Mouse (Mus musculus) splenic B cell, adult 2 months (primary cell): Measurements from ENCODE around the gene Akr1b8.
"Not testable (repeated sequence)": the region's sequence is repeated elsewhere in the genome, so short reads cannot be mapped to it uniquely, and the experiment has no call there.

Experiments used
- DNase-seq: peaks from one replicate; pipeline ENCODE4 v3.0.0-alpha.2; 2011; ENCODE audit warnings: low read depth, low spot score
- H3K27me3 ChIP-seq: 2 replicates; pipeline ENCODE4 v1.6.1; 2012; ENCODE audit warnings: mild to moderate bottlenecking, low read length, moderate library complexity, mixed read lengths; ENCODE audit not compliant: control insufficient read depth, poor library complexity, insufficient read depth, severe bottlenecking
- H3K36me3 ChIP-seq: 2 replicates; pipeline ENCODE4 v1.6.1; 2012; ENCODE audit warnings: mild to moderate bottlenecking, low read length, moderate library complexity, mixed read lengths; ENCODE audit not compliant: control insufficient read depth, poor library complexity, insufficient read depth, severe bottlenecking

Akr1b8 gene

GRCm38 (mm10) chr6:34407403-34407802 is 53.5 kb downstream of the Akr1b8 start:
- H3K27me3 ChIP-seq: no peaks in the 10 kb centered on the region
- H3K36me3 ChIP-seq: no peaks in the 10 kb centered on the region
- no peak for DNase-seq

- no peak for DNase-seq
- Histone ChIP-seq H3K36me3 (no peaks in the 10 kb centered on the region), H3K27me3 (no peaks in the 10 kb centered on the region)
These were observed 58.1 kb downstream of the Akr1b8 start, which contains the start of gene Akr1b7 for GRCm38 (mm10) chr6:34412023-34412422. Gene Akr1b7, plus strand, starts transcription at chr6:34412334.

- H3K27me3 ChIP-seq: no peaks in the 10 kb centered on the region
- no peaks in the 10 kb centered on the region for H3K36me3 ChIP-seq
- no peak for DNase-seq
These were observed 58.8 kb downstream of the Akr1b8 start for GRCm38 (mm10) chr6:34412688-34413087.

GRCm38 (mm10) chr6:34413386-34413785 is 59.5 kb downstream of the Akr1b8 start:
- DNase-seq, H3K27me3 ChIP-seq: not testable (repeated sequence)

GRCm38 (mm10) chr6:34416521-34416920 is 62.6 kb downstream of the Akr1b8 start:
- Histone ChIP-seq H3K36me3 (no peaks in the 10 kb centered on the region), H3K27me3 (no peaks in the 10 kb centered on the region)
- DNase-seq: no peak

More at GRCm38 (mm10) chr6:34413386-34413785, 59.5 kb downstream of the Akr1b8 start:
- not testable (repeated sequence) for H3K36me3 ChIP-seq
